Mouse (Mus musculus) heart, embryonic 11.5 days (tissue): ENCODE measurements around the gene Sfswap. TPM values are rescaled to one million over a fixed set of nuclear protein-coding genes. Genes with fewer than 3 reads are reported as not detected.

ENCODE experiments used
- ATAC-seq: fragments of 200-750 bp; cut with Nextera tagmentation; replicated peaks from 2 replicates; pipeline ENCODE4 v1.8.0; 2017; ENCODE audit warnings: moderate library complexity; ENCODE audit not compliant: insufficient number of reproducible peaks, low FRiP score, low TSS enrichment
- H3K27ac ChIP-seq: fragments of 300-500 bp; sonication (generic); 2 replicates; pipeline ENCODE4 v1.5.1; 2014; ENCODE audit warnings: mild to moderate bottlenecking, low read depth, low read length
- H3K27me3 ChIP-seq: fragments of 300-500 bp; sonication (generic); 2 replicates; pipeline ENCODE4 v1.6.1; 2014; ENCODE audit warnings: mild to moderate bottlenecking, low read length, mixed read lengths; ENCODE audit not compliant: control insufficient read depth, insufficient read depth
- H3K36me3 ChIP-seq: fragments of 300-500 bp; sonication (generic); 2 replicates; pipeline ENCODE4 v1.6.1; 2014; ENCODE audit warnings: mild to moderate bottlenecking, low read length, moderate library complexity, mixed read lengths; ENCODE audit not compliant: control insufficient read depth, insufficient read depth
- H3K4me1 ChIP-seq: fragments of 300-500 bp; sonication (generic); 2 replicates; pipeline ENCODE4 v1.6.1; 2014; ENCODE audit warnings: low read length; ENCODE audit not compliant: control insufficient read depth, insufficient read depth
- H3K4me2 ChIP-seq: fragments of 300-500 bp; sonication (generic); 2 replicates; pipeline ENCODE4 v1.6.1; 2014; ENCODE audit warnings: mild to moderate bottlenecking, moderate library complexity
- H3K4me3 ChIP-seq: fragments of 300-500 bp; sonication (generic); 2 replicates; pipeline ENCODE4 v1.5.1; 2014; ENCODE audit warnings: low read depth, low read length
- H3K9ac ChIP-seq: fragments of 300-500 bp; sonication (generic); 2 replicates; pipeline ENCODE4 v1.6.1; 2014; ENCODE audit warnings: mild to moderate bottlenecking, low read depth, low read length, moderate library complexity
- H3K9me3 ChIP-seq: fragments of 300-500 bp; sonication (generic); replicated peaks from 2 replicates; pipeline ENCODE4 v1.6.1; 2016; ENCODE audit warnings: low read length; ENCODE audit not compliant: control insufficient read depth
- WGBS: fragments of 180-500 bp; shearing (Covaris S2); extraction: QIAGEN DNeasy Blood & Tissue Kit; methylation state at CpG from one replicate; pipeline ENCODE4 v1.1.7; 2014; ENCODE audit not compliant: insufficient replicate concordance; 5-methylcytosine and 5-hydroxymethylcytosine counted together
- polyA plus RNA-seq: library from polyadenylated mRNA; unstranded; fragments of >200 nt; fragmentation: Nextera tagmentation; extraction: Ambion mirVana; gene quantifications from 2 replicates; pipeline ENCODE4 v1.2.1, GENCODE M21; 2014

Sfswap gene
- polyA plus RNA-seq, 1 experiment from 2014 or later: 31.0 TPM

DNA sequence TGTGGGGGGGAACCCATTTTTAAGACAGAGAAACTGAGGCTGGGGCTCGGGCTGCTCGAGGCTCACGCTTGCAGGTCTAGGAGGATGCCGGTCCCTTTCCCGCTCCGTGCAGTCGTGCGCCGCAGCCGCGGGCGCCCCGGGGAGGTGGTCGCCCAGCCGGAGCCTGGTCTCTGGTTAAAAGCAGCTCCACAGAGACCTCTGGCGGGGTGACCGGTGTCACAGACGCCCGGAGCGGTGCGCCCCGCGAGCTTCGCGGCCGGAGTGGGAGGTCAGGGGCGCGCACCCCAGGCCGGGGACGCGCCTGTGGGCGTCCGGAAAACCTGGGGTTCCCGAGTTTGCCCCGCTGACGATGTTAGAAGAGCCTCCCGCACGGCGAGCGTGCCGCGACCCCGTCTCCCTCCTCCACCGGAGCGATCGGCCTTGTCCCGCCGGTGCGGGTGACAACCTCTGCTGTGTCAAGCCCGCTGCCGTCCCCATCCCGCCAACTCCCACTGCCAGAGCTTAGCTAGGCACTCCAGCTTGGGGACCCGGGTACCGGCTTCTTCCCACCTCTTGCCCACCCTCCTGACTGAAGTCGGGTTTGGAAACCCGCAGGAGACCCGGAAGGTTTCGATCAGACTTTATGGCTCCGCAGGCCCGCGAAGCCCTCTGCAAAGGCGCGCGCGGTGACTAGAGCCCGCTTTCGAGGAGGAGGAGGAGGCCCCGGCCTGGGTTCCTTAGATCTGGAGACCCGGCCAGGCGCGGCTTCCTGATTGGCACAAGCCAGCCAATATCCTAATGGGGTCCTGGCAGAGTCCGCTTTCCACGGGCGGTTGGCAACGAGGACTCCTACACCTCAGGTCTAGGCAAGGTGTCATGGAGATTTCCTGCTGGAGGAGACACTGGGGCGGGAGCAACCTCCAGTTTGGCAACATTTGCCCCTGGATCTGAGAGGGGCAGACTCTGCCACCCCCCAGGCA, 83.8 kb downstream of the Sfswap start:
- H3K4me3 ChIP-seq: peak overlapping the region; percentile 49
- no peaks in the 10 kb centered on the region for H3K9me3 ChIP-seq
- peaks cover 8% of the 10 kb centered on the region; the same call in 1 of the 2 replicates for H3K4me1 ChIP-seq
- WGBS: 1% methylated on average over 73 of the region's 76 CpGs
- H3K9ac ChIP-seq: peak overlapping the region; percentile 64
- H3K4me2 ChIP-seq: peak overlapping the region; percentile 92
- ATAC-seq: 0 out of 2 replicates have a peak, but pooled peaks have one; percentile 4
- H3K27me3 ChIP-seq: peaks cover 65% of the 10 kb centered on the region
- no peak overlapping the region for H3K27ac ChIP-seq
- no peaks in the 10 kb centered on the region for H3K36me3 ChIP-seq

GRCm38 (mm10) chr5:129586016-129586415, 85.0 kb downstream of the Sfswap start:
- H3K27me3 ChIP-seq: peaks cover 62% of the 10 kb centered on the region
- no peak overlapping the region for H3K9ac ChIP-seq
- H3K4me2 ChIP-seq: peak overlapping the region; percentile 92
- H3K27ac ChIP-seq: no peak overlapping the region
- WGBS: 2% methylated on average over 16 of the region's 17 CpGs
- ATAC-seq: 0 out of 2 replicates have a peak, but pooled peaks have one; percentile 11
- no peaks in the 10 kb centered on the region for H3K36me3 ChIP-seq
- H3K9me3 ChIP-seq: no peaks in the 10 kb centered on the region
- H3K4me3 ChIP-seq: peak overlapping the region; percentile 49
- peaks cover 8% of the 10 kb centered on the region; the same call in 1 of the 2 replicates for H3K4me1 ChIP-seq

DNA sequence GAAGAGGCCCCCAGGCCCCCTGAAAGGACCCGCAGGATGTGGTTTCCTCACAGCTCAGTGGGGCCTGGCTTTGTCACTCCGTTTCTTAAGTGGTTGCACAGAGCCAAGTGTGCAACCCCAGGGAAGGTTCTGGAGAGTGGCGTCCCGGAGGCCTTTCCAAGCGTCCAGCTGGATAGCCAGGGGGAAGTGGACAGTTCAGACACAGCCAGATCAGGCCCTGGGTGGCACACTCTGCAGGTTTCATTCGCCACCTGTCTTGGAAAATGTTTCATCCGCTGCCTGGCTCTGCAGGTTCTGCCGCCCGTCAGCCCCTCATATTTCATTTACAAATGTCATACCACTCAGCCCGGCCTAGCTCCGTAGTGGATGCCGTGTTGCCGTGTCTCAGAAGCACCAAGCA, 85.5 kb downstream of the Sfswap start:
- H3K36me3 ChIP-seq: no peaks in the 10 kb centered on the region
- H3K4me2 ChIP-seq: peak overlapping the region; percentile 92
- peaks cover 8% of the 10 kb centered on the region; the same call in 1 of the 2 replicates for H3K4me1 ChIP-seq
- peaks cover 61% of the 10 kb centered on the region for H3K27me3 ChIP-seq
- no peak for ATAC-seq
- no peak overlapping the region for H3K9ac ChIP-seq
- WGBS: 67% methylated on average over 13 of the region's 13 CpGs
- H3K27ac ChIP-seq: no peak overlapping the region
- H3K4me3 ChIP-seq: 0 out of 2 replicates have a peak overlapping the region, but pooled peaks have one; percentile 49
- H3K9me3 ChIP-seq: no peaks in the 10 kb centered on the region

GRCm38 (mm10) chr5:129590915-129591314, 89.9 kb downstream of the Sfswap start:
- 10% methylated on average over 11 of the region's 11 CpGs for WGBS
- Histone ChIP-seq H3K9me3 (no peaks in the 10 kb centered on the region), H3K4me2 (no peak overlapping the region), H3K4me3 (no peak overlapping the region), H3K27me3 (peaks cover 30% of the 10 kb centered on the region), H3K4me1 (no peaks in the 10 kb centered on the region), H3K27ac (no peak overlapping the region), H3K9ac (no peak overlapping the region), H3K36me3 (no peaks in the 10 kb centered on the region)
- no peak for ATAC-seq

- Histone ChIP-seq H3K27me3 (peaks cover 10% of the 10 kb centered on the region), H3K4me2 (no peak overlapping the region), H3K4me3 (no peak overlapping the region), H3K27ac (no peak overlapping the region), H3K9me3 (no peaks in the 10 kb centered on the region), H3K36me3 (no peaks in the 10 kb centered on the region), H3K4me1 (no peaks in the 10 kb centered on the region), H3K9ac (no peak overlapping the region)
- 36% methylated on average over 19 of the region's 19 CpGs for WGBS
- ATAC-seq: no peak
Measured at GRCm38 (mm10) chr5:129594116-129595114, 93.4 kb downstream of the Sfswap start.

- Histone ChIP-seq H3K27me3 (no peaks in the 10 kb centered on the region), H3K36me3 (no peaks in the 10 kb centered on the region), H3K4me1 (no peaks in the 10 kb centered on the region), H3K9ac (no peak overlapping the region), H3K9me3 (no peaks in the 10 kb centered on the region), H3K27ac (no peak overlapping the region), H3K4me2 (peak overlapping the region; percentile 24; the same call in 1 of the 2 replicates), H3K4me3 (no peak overlapping the region; the same call in 1 of the 2 replicates)
- ATAC-seq: no peak
- 31% methylated on average over 16 of the region's 16 CpGs for WGBS
Measured at GRCm38 (mm10) chr5:129602071-129602487, 101.1 kb downstream of the Sfswap start.

DNA sequence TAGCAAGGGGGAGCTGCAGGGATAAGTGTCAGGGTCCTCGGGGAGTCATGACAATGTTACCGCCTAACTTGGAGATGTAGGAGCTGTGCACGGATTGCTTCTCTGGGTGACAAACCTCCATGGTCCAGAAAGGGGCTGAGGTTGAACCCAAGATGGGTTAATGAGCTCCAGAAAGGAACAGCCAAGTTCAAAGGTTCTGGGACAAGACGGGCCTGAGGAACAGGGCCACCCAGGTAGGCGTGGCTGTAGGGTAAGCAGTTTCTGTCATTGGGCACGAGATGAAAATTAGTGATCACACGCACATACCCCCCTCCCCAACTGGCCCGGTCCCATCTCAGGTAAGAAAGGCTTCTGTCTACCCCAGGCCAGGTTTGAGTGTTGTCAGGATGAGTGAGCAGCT, 106.5 kb downstream of the Sfswap start:
- no peak overlapping the region for H3K4me2 ChIP-seq

GRCm38 (mm10) chr5:129611060-129611459, 110.0 kb downstream of the Sfswap start:
- Histone ChIP-seq H3K27ac (no peak overlapping the region), H3K9ac (no peak overlapping the region), H3K36me3 (no peaks in the 10 kb centered on the region), H3K27me3 (no peaks in the 10 kb centered on the region), H3K4me1 (no peaks in the 10 kb centered on the region), H3K4me3 (no peak overlapping the region), H3K4me2 (no peak overlapping the region), H3K9me3 (no peaks in the 10 kb centered on the region)
- no peak for ATAC-seq
- WGBS: 20% methylated on average over 1 of the region's 1 CpGs

More for the DNA sequence above, 106.5 kb downstream of the Sfswap start:
- H3K4me1 ChIP-seq: no peaks in the 10 kb centered on the region
- no peaks in the 10 kb centered on the region for H3K9me3 ChIP-seq
- no peak overlapping the region for H3K4me3 ChIP-seq
- WGBS: 73% methylated on average over 8 of the region's 8 CpGs
- no peaks in the 10 kb centered on the region for H3K36me3 ChIP-seq
- no peaks in the 10 kb centered on the region for H3K27me3 ChIP-seq
- H3K27ac ChIP-seq: no peak overlapping the region
- ATAC-seq: no peak
- H3K9ac ChIP-seq: no peak overlapping the region
